Mouse (Mus musculus): ENCODE results near the gene Sp4. TPM values are rescaled to one million over a fixed set of nuclear protein-coding genes. Genes with fewer than 3 reads are reported as not detected.

Gene Sp4
- polyA plus RNA-seq, 1 experiment from 2014 or later, result 6.9 TPM

GRCm38 (mm10) chr12:118255292-118255782, 45.9 kb downstream of the Sp4 start:
- Histone ChIP-seq H3K4me1 (replicated peaks; ENCODE audit: insufficient read depth, low read length) (no peaks in the 10 kb centered on the region), H3K9ac (ENCODE audit: low read depth, low read length) (no peak overlapping the region), H3K4me3 (replicated peaks; ENCODE audit: low read depth, low read length) (no peak overlapping the region), H3K36me3 (ENCODE audit: insufficient read depth, low read length) (no peaks in the 10 kb centered on the region), H3K27me3 (ENCODE audit: insufficient read depth, low read length) (no peaks in the 10 kb centered on the region), H3K4me2 (ENCODE audit: low read length) (no peak overlapping the region), H3K9me3 (replicated peaks; ENCODE audit: low read length) (no peaks in the 10 kb centered on the region), H3K27ac (no peak overlapping the region)
- ATAC-seq (replicated peaks; ENCODE audit: low FRiP score, low read depth) (peak; percentile 49; the same call in 1 of the 2 replicates), DNase-seq (ENCODE audit: low spot score) (peak; percentile 28)
- no peak for TF ChIP-seq CTCF (IDR thresholded peaks at IDR 0.05; ENCODE audit: low read depth)
- WGBS, result 17% methylated on average over 1 of the region's 1 CpGs

- TF ChIP-seq CTCF (IDR thresholded peaks at IDR 0.05; ENCODE audit: low read depth), result no peak
- H3K4me3 ChIP-seq (replicated peaks; ENCODE audit: low read depth, low read length), result no peak overlapping the region
- no peaks in the 10 kb centered on the region for H3K9me3 ChIP-seq (replicated peaks; ENCODE audit: low read length)
- no peaks in the 10 kb centered on the region for H3K36me3 ChIP-seq (ENCODE audit: insufficient read depth, low read length)
- no peaks in the 10 kb centered on the region for H3K4me1 ChIP-seq (replicated peaks; ENCODE audit: insufficient read depth, low read length)
- H3K4me2 ChIP-seq (ENCODE audit: low read length), result no peak overlapping the region
- DNase-seq (ENCODE audit: low spot score), result no peak
- H3K27me3 ChIP-seq (ENCODE audit: insufficient read depth, low read length), result no peaks in the 10 kb centered on the region
- 36% methylated on average over 3 of the region's 3 CpGs for WGBS
- ATAC-seq (replicated peaks; ENCODE audit: low FRiP score, low read depth), result no peak
- H3K9ac ChIP-seq (ENCODE audit: low read depth, low read length), result no peak overlapping the region
- H3K27ac ChIP-seq, result no peak overlapping the region
These were observed 80.1 kb downstream of the Sp4 start for GRCm38 (mm10) chr12:118221182-118221581.

- no peak for DNase-seq (ENCODE audit: low spot score)
- TF ChIP-seq CTCF (IDR thresholded peaks at IDR 0.05; ENCODE audit: low read depth), result no peak
- no peaks in the 10 kb centered on the region for H3K36me3 ChIP-seq (ENCODE audit: insufficient read depth, low read length)
These were observed 81.2 kb downstream of the Sp4 start for GRCm38 (mm10) chr12:118220062-118220461.

GRCm38 (mm10) chr12:118212163-118212562, 89.1 kb downstream of the Sp4 start:
- Histone ChIP-seq H3K4me1 (replicated peaks; ENCODE audit: insufficient read depth, low read length) (no peaks in the 10 kb centered on the region), H3K4me3 (replicated peaks; ENCODE audit: low read depth, low read length) (no peak overlapping the region), H3K9ac (ENCODE audit: low read depth, low read length) (no peak overlapping the region), H3K9me3 (replicated peaks; ENCODE audit: low read length) (no peaks in the 10 kb centered on the region), H3K27me3 (ENCODE audit: insufficient read depth, low read length) (no peaks in the 10 kb centered on the region), H3K4me2 (ENCODE audit: low read length) (no peak overlapping the region), H3K36me3 (ENCODE audit: insufficient read depth, low read length) (no peaks in the 10 kb centered on the region), H3K27ac (no peak overlapping the region)
- TF ChIP-seq CTCF (IDR thresholded peaks at IDR 0.05; ENCODE audit: low read depth), result no peak
- DNase-seq (ENCODE audit: low spot score) (no peak), ATAC-seq (replicated peaks; ENCODE audit: low FRiP score, low read depth) (no peak)
- 75% methylated on average over 2 of the region's 2 CpGs for WGBS

More at GRCm38 (mm10) chr12:118220062-118220461, 81.2 kb downstream of the Sp4 start:
- Histone ChIP-seq H3K27me3 (ENCODE audit: insufficient read depth, low read length) (no peaks in the 10 kb centered on the region), H3K4me3 (replicated peaks; ENCODE audit: low read depth, low read length) (no peak overlapping the region), H3K9ac (ENCODE audit: low read depth, low read length) (no peak overlapping the region), H3K9me3 (replicated peaks; ENCODE audit: low read length) (no peaks in the 10 kb centered on the region), H3K4me2 (ENCODE audit: low read length) (no peak overlapping the region), H3K27ac (no peak overlapping the region), H3K4me1 (replicated peaks; ENCODE audit: insufficient read depth, low read length) (no peaks in the 10 kb centered on the region)
- ATAC-seq (replicated peaks; ENCODE audit: low FRiP score, low read depth), result no peak

GRCm38 (mm10) chr12:118198386-118199093, 102.7 kb downstream of the Sp4 start, which contains the start of gene Dnah11:
TSS of gene Dnah11 (minus strand) at chr12:118199043.
- Histone ChIP-seq H3K4me3 (replicated peaks; ENCODE audit: low read depth, low read length) (peak within 1 kb of the TSS; percentile 39), H3K36me3 (ENCODE audit: insufficient read depth, low read length) (no peaks in the 10 kb centered on the region), H3K27me3 (ENCODE audit: insufficient read depth, low read length) (peaks cover 34% of the 10 kb centered on the region), H3K4me1 (replicated peaks; ENCODE audit: insufficient read depth, low read length) (no peaks in the 10 kb centered on the region; the same call in 1 of the 2 replicates), H3K9me3 (replicated peaks; ENCODE audit: low read length) (no peaks in the 10 kb centered on the region), H3K4me2 (ENCODE audit: low read length) (peak within 1 kb of the TSS; percentile 84), H3K9ac (ENCODE audit: low read depth, low read length) (0 out of 2 replicates have a peak within 1 kb of the TSS, but pooled peaks have one; percentile 23), H3K27ac (no peak within 1 kb of the TSS)
- ATAC-seq (replicated peaks; ENCODE audit: low FRiP score, low read depth) (peak; percentile 96), DNase-seq (ENCODE audit: low spot score) (peak; percentile 77)
- WGBS, result under 1% methylated on average over 47 of the region's 47 CpGs
- no peak for TF ChIP-seq CTCF (IDR thresholded peaks at IDR 0.05; ENCODE audit: low read depth)

GRCm38 (mm10) chr12:118196583-118196982, 104.7 kb downstream of the Sp4 start:
- TF ChIP-seq CTCF (IDR thresholded peaks at IDR 0.05; ENCODE audit: low read depth), result no peak
- no peak for ATAC-seq (replicated peaks; ENCODE audit: low FRiP score, low read depth)
- Histone ChIP-seq H3K27ac (no peak overlapping the region), H3K27me3 (ENCODE audit: insufficient read depth, low read length) (peaks cover 34% of the 10 kb centered on the region), H3K36me3 (ENCODE audit: insufficient read depth, low read length) (no peaks in the 10 kb centered on the region), H3K4me1 (replicated peaks; ENCODE audit: insufficient read depth, low read length) (no peaks in the 10 kb centered on the region; the same call in 1 of the 2 replicates), H3K9me3 (replicated peaks; ENCODE audit: low read length) (no peaks in the 10 kb centered on the region), H3K4me3 (replicated peaks; ENCODE audit: low read depth, low read length) (no peak overlapping the region), H3K4me2 (ENCODE audit: low read length) (no peak overlapping the region), H3K9ac (ENCODE audit: low read depth, low read length) (no peak overlapping the region)
- 74% methylated on average over 2 of the region's 2 CpGs for WGBS
- no peak for DNase-seq (ENCODE audit: low spot score)
